Mouse (Mus musculus) olfactory bulb, adult 2 months (tissue): ENCODE measurements around the gene Fmo5.

ENCODE experiments used
- CTCF ChIP-seq: fragments of 200-500 bp; IDR thresholded peaks from 2 replicates; pipeline ENCODE4 v1.5.1; 2012; ENCODE audit warnings: low read depth, mild to moderate bottlenecking, low read length, moderate library complexity; ENCODE audit not compliant: insufficient read depth
- POLR2A ChIP-seq: fragments of 200-500 bp; IDR thresholded peaks from 2 replicates; pipeline ENCODE4 v1.6.1; 2012; ENCODE audit warnings: mild to moderate bottlenecking, low read depth, low read length, moderate library complexity; ENCODE audit not compliant: insufficient read depth

GRCm38 (mm10) chr3:97682576-97682975, 54.0 kb downstream of the Fmo5 start:
- TF ChIP-seq CTCF (no peak), POLR2A (no peak)
